Mouse (Mus musculus) thymus, adult 2 months (tissue): ENCODE results near the gene Sephs1.

Source experiments
- CTCF ChIP-seq: fragments of 200-500 bp; IDR thresholded peaks from 2 replicates; pipeline ENCODE4 v1.5.1; 2012; ENCODE audit warnings: mild to moderate bottlenecking, control low read depth, low read length, moderate library complexity, borderline replicate concordance; ENCODE audit not compliant: control insufficient read depth, poor library complexity, insufficient read depth; ENCODE audit errors: extremely low read depth
- POLR2A ChIP-seq: fragments of 200-500 bp; IDR thresholded peaks from 2 replicates; pipeline ENCODE4 v1.6.1; 2012; ENCODE audit warnings: mild to moderate bottlenecking, low read length, control low read depth, moderate library complexity; ENCODE audit not compliant: control insufficient read depth, poor library complexity, insufficient read depth; ENCODE audit errors: extremely low read depth

GRCm38 (mm10) chr2:4902346-4902745 is 21.0 kb downstream of the Sephs1 start:
- TF ChIP-seq CTCF (no peak), POLR2A (no peak)
